8 mouse cellular contexts compared by ENCODE assay signal in genomic region chr17:5402069-5402468, GRCm38 (mm10). TPM values are rescaled to one million over a fixed set of nuclear protein-coding genes. Genes with fewer than 3 reads are reported as not detected.
A peak's percentile ranks its signal among the peaks of the same experiment; 100 is the strongest.
DNase-seq lines count a peak whose midpoint lies in the region; ATAC-seq and TF ChIP-seq lines count a peak whose summit lies in the region.

No protein-coding gene starts in this region.

- ATAC-seq in G1E (ENCODE audit: extremely low read depth, insufficient number of reproducible peaks, low FRiP score, poor library complexity, severe bottlenecking) = no peak
- ATAC-seq in erythroblast, adult 5-6 weeks (replicated peaks; ENCODE audit: low FRiP score, poor library complexity, severe bottlenecking) = peak; percentile 72
- ATAC-seq in heart, embryonic 16.5 days (replicated peaks; ENCODE audit: extremely low read depth, insufficient read depth, low FRiP score) = peak; percentile 65
- ATAC-seq in lung, postnatal 0 days = peak; percentile 84

- H3K4me1 ChIP-seq in G1E (ENCODE audit: insufficient read depth, low read depth, low read length) = peaks cover 18% of the 10 kb centered on the region
- H3K4me1 ChIP-seq in bone marrow macrophage, adult 2 months (ENCODE audit: control insufficient read depth, insufficient read depth, low read length) = peaks cover 10% of the 10 kb centered on the region
- peaks cover 9% of the 10 kb centered on the region; the same call in 1 of the 2 replicates for H3K4me1 ChIP-seq in heart, embryonic 16.5 days (ENCODE audit: control insufficient read depth, insufficient read depth, low read length)
- H3K4me1 ChIP-seq in lung, postnatal 0 days (ENCODE audit: insufficient read depth, low read depth, low read length) = no peaks in the 10 kb centered on the region

- peak; percentile 41 for DNase-seq in G1E (ENCODE audit: low spot score)
- DNase-seq in kidney, postnatal 14 days = peak; percentile 69
- peak; percentile 77 for DNase-seq in lung, postnatal 0 days (ENCODE audit: low spot score)
- DNase-seq in ovary, postnatal 36 days (ENCODE audit: low spot score) = peak; percentile 70
- DNase-seq in thymus, postnatal 4 days = peak; percentile 90

- H3K4me2 ChIP-seq in heart, embryonic 16.5 days (ENCODE audit: low read depth, low read length) = peak overlapping the region; percentile 45
- peak overlapping the region; percentile 25; the same call in 1 of the 2 replicates for H3K4me2 ChIP-seq in lung, postnatal 0 days (replicated peaks; ENCODE audit: low read depth, low read length)

- TF ChIP-seq POLR2A in bone marrow macrophage, adult 2 months (IDR thresholded peaks at IDR 0.05; ENCODE audit: borderline replicate concordance, low read depth, low read length) = no peak

- peaks cover 64% of the 10 kb centered on the region for H3K27me3 ChIP-seq in G1E (ENCODE audit: insufficient read depth, low read length)
- H3K27me3 ChIP-seq in heart, embryonic 16.5 days (ENCODE audit: control insufficient read depth, insufficient read depth, low read length) = peaks cover 12% of the 10 kb centered on the region
- H3K27me3 ChIP-seq in lung, postnatal 0 days (replicated peaks; ENCODE audit: insufficient read depth, low read length) = no peaks in the 10 kb centered on the region

- no peak overlapping the region for H3K9ac ChIP-seq in heart, embryonic 16.5 days (ENCODE audit: low read length)
- H3K9ac ChIP-seq in lung, postnatal 0 days (replicated peaks; ENCODE audit: low read depth) = no peak overlapping the region

- 5% methylated on average over 9 of the region's 9 CpGs for WGBS in heart, embryonic 16.5 days
- 6% methylated on average over 9 of the region's 9 CpGs for WGBS in lung, postnatal 0 days

- TF ChIP-seq EP300 in lung, postnatal 0 days (IDR thresholded peaks at IDR 0.05) = no peak

- no peak overlapping the region for H3K4me3 ChIP-seq in G1E (ENCODE audit: low read depth, low read length)
- no peak overlapping the region; the same call in 1 of the 2 replicates for H3K4me3 ChIP-seq in bone marrow macrophage, adult 2 months (ENCODE audit: insufficient read depth, low read length)
- no peak overlapping the region for H3K4me3 ChIP-seq in heart, embryonic 16.5 days (ENCODE audit: low read length)
- H3K4me3 ChIP-seq in lung, postnatal 0 days (ENCODE audit: low read depth, low read length) = no peak overlapping the region

- H3K36me3 ChIP-seq in G1E (replicated peaks) = no peaks in the 10 kb centered on the region
- H3K36me3 ChIP-seq in heart, embryonic 16.5 days (ENCODE audit: control insufficient read depth, insufficient read depth) = no peaks in the 10 kb centered on the region
- H3K36me3 ChIP-seq in lung, postnatal 0 days (ENCODE audit: insufficient read depth, low read length) = no peaks in the 10 kb centered on the region

- peak; percentile 91 for TF ChIP-seq CTCF in G1E (IDR thresholded peaks at IDR 0.05; ENCODE audit: low read depth, low read length)
- peak; percentile 28; the same call in 1 of the 2 replicates for TF ChIP-seq CTCF in bone marrow macrophage, adult 2 months (IDR thresholded peaks at IDR 0.05; ENCODE audit: low read depth, low read length)
- peak; percentile 85 for TF ChIP-seq CTCF in lung, postnatal 0 days (IDR thresholded peaks at IDR 0.05)

- H3K27ac ChIP-seq in bone marrow macrophage, adult 2 months (ENCODE audit: insufficient read depth, low read depth, low read length) = no peak overlapping the region
- no peak overlapping the region for H3K27ac ChIP-seq in heart, embryonic 16.5 days (ENCODE audit: low read length)
- H3K27ac ChIP-seq in lung, postnatal 0 days (ENCODE audit: low read length) = no peak overlapping the region

- no peaks in the 10 kb centered on the region for H3K9me3 ChIP-seq in G1E (replicated peaks)
- no peaks in the 10 kb centered on the region for H3K9me3 ChIP-seq in heart, embryonic 16.5 days (replicated peaks; ENCODE audit: control insufficient read depth, low read length)
- H3K9me3 ChIP-seq in lung, postnatal 0 days (ENCODE audit: low read length) = no peaks in the 10 kb centered on the region

RNA-seq across cellular contexts. Expression of gene Ldhal6b, which starts 16.5 kb away (rescaled TPM):
- total RNA-seq in G1E (2014; fragmentation: Nextera tagmentation) (1.4 TPM in 1 of 2 replicates, not detected in the other), G1E (2017) (1.3 and 1.7 TPM in 2 replicates)
- polyA plus RNA-seq in G1E (2012) = 0.05 TPM in 1 of 2 replicates, not detected in the other
- 0.56 and 1.4 TPM in 2 replicates for polyA plus RNA-seq in bone marrow macrophage, adult 2 months (2012; ENCODE audit: insufficient read depth, insufficient read length, missing spikeins)
- not detected in 2 replicates for total RNA-seq in erythroblast, adult 5-6 weeks (2015; ENCODE audit: low replicate concordance)
- not detected in 2 replicates for total RNA-seq in erythroblast, adult 5-6 weeks (2017; ENCODE audit: low replicate concordance)
- polyA plus RNA-seq in heart, embryonic 16.5 days (2015; fragmentation: Nextera tagmentation; extraction: Ambion mirVana) = not detected in 2 replicates
- not detected in 2 replicates for polyA plus RNA-seq in lung, postnatal 0 days (2015; fragmentation: Nextera tagmentation; extraction: Ambion mirVana)

RNA-seq across cellular contexts. Expression of gene Tmem242, which starts 38.0 kb away (rescaled TPM):
- 73.1 and 80.0 TPM in 2 replicates for total RNA-seq in G1E (2014; fragmentation: Nextera tagmentation)
- total RNA-seq in G1E (2017) = 52.6 and 65.3 TPM in 2 replicates
- 10.2 and 22.7 TPM in 2 replicates for polyA plus RNA-seq in G1E (2012)
- polyA plus RNA-seq in bone marrow macrophage, adult 2 months (2012; ENCODE audit: insufficient read depth, insufficient read length, missing spikeins) = 72.7 and 74.3 TPM in 2 replicates
- total RNA-seq in erythroblast, adult 5-6 weeks (2015; ENCODE audit: low replicate concordance) = 3.5 and 6.7 TPM in 2 replicates
- total RNA-seq in erythroblast, adult 5-6 weeks (2017; ENCODE audit: low replicate concordance) = 7.6 and 14.5 TPM in 2 replicates
- polyA plus RNA-seq in heart, embryonic 16.5 days (2015; fragmentation: Nextera tagmentation; extraction: Ambion mirVana) = 123 and 126 TPM in 2 replicates
- 84.3 and 89.0 TPM in 2 replicates for polyA plus RNA-seq in lung, postnatal 0 days (2015; fragmentation: Nextera tagmentation; extraction: Ambion mirVana)

Comparison
In these comparisons a context has a peak if more than half of its experiments do, and no peak if none do; other contexts are left out.
1. CTCF ChIP-seq: peak in every context shown above with its lines; median percentile 91 in G1E; 85 in lung, postnatal 0 days; 28 in bone marrow macrophage, adult 2 months.